Mouse (Mus musculus) midbrain, embryonic 14.5 days (tissue): ENCODE results near the gene Sf3a2. TPM values are rescaled to one million over a fixed set of nuclear protein-coding genes. Genes with fewer than 3 reads are reported as not detected.

ENCODE experiments used
- ATAC-seq: fragments of 200-750 bp; cut with Nextera tagmentation; 2 replicates; pipeline ENCODE4 v1.8.0; 2017; ENCODE audit warnings: moderate number of reproducible peaks, moderate library complexity; ENCODE audit not compliant: low FRiP score, low TSS enrichment
- DNase-seq: peaks from one replicate; pipeline ENCODE4 v3.0.0-alpha.2; 2015
- H3K27ac ChIP-seq: fragments of 300-500 bp; sonication (generic); replicated peaks from 2 replicates; pipeline ENCODE4 v1.5.1; 2014; ENCODE audit warnings: mild to moderate bottlenecking, low read depth, low read length, moderate library complexity
- H3K27me3 ChIP-seq: fragments of 300-500 bp; sonication (generic); 2 replicates; pipeline ENCODE4 v1.6.1; 2014; ENCODE audit warnings: low read length, control low read depth, mixed read lengths; ENCODE audit not compliant: control insufficient read depth, insufficient read depth
- H3K36me3 ChIP-seq: fragments of 300-500 bp; sonication (generic); 2 replicates; pipeline ENCODE4 v1.6.1; 2014; ENCODE audit warnings: low read length, control low read depth; ENCODE audit not compliant: control insufficient read depth, insufficient read depth
- H3K4me1 ChIP-seq: fragments of 300-500 bp; sonication (generic); 2 replicates; pipeline ENCODE4 v1.6.1; 2014; ENCODE audit warnings: mild to moderate bottlenecking, antibody characterized with exemption, low read length, control low read depth; ENCODE audit not compliant: control insufficient read depth, insufficient read depth
- H3K4me2 ChIP-seq: fragments of 300-500 bp; sonication (generic); 2 replicates; pipeline ENCODE4 v1.6.1; 2014; ENCODE audit warnings: mild to moderate bottlenecking, low read length, moderate library complexity
- H3K4me3 ChIP-seq: fragments of 300-500 bp; sonication (generic); replicated peaks from 2 replicates; pipeline ENCODE4 v1.5.1; 2014; ENCODE audit warnings: low read depth, low read length
- H3K9ac ChIP-seq: fragments of 300-500 bp; sonication (generic); replicated peaks from 2 replicates; pipeline ENCODE4 v1.6.1; 2014; ENCODE audit warnings: mild to moderate bottlenecking, low read length, moderate library complexity
- H3K9me3 ChIP-seq: fragments of 300-500 bp; sonication (generic); 2 replicates; pipeline ENCODE4 v1.6.1; 2016; ENCODE audit warnings: low read length, control low read depth, mixed read lengths; ENCODE audit not compliant: control insufficient read depth
- WGBS: fragments of 180-500 bp; shearing (Covaris S2); extraction: QIAGEN DNeasy Blood & Tissue Kit; methylation state at CpG from one replicate; pipeline ENCODE4 v1.1.7; 2014; 5-methylcytosine and 5-hydroxymethylcytosine counted together
- polyA plus RNA-seq: library from polyadenylated mRNA; unstranded; fragments of >200 nt; fragmentation: Nextera tagmentation; extraction: Ambion mirVana; gene quantifications from 2 replicates; pipeline ENCODE4 v1.2.1, GENCODE M21; 2014

The Sf3a2 gene
- polyA plus RNA-seq, 1 experiment from 2014 or later: 75.1 TPM

DNA sequence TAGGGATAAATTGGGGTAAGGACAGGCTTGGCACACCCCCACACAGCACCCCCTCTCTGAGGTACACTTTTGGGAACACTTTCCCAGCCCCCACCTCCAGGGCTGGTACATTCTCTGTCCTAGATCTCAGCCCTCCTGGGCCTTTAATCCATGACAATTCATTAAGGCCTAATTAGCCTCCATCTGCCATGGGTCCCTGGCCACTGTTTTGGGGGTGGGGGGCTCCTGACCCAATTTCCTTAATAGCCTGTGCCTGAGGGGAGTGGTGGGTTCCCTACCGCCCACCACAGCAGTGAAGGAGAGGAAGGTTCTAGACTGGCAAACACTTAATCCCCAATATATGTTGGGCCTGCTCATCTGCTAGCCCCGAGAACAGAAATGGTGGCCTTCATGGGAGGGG lies 43.7 kb downstream of the Sf3a2 start:
- ATAC-seq (no peak), DNase-seq (no peak)
- Histone ChIP-seq H3K4me3 (no peak overlapping the region), H3K36me3 (no peaks in the 10 kb centered on the region), H3K9me3 (no peaks in the 10 kb centered on the region), H3K4me1 (0 out of 2 replicates have a peak, but pooled peaks cover 6% of the 10 kb centered on the region), H3K27me3 (peaks cover 30% of the 10 kb centered on the region), H3K27ac (no peak overlapping the region), H3K4me2 (no peak overlapping the region), H3K9ac (no peak overlapping the region)
- 76% methylated on average over 2 of the region's 2 CpGs for WGBS

DNA sequence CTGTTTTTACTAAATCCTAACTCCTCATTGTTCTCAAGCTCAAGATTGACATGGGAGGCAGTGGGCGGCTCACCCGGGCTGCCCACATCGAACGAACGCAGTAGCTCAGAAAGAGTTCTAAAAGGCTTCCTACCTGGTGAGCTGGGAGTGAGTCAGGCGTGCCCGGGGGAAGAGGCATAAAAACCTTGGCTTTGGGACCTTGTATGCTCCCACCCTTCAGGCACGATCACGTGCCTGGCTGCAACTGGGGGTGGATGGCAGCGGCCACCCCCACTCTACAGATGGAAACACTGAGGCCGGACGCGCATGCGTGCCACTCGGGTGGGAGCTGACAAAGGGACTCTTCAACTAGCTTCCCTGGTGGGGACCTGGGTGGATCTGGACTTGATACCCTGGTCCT lies 44.3 kb downstream of the Sf3a2 start:
- Histone ChIP-seq H3K4me2 (no peak overlapping the region), H3K36me3 (no peaks in the 10 kb centered on the region), H3K9ac (no peak overlapping the region), H3K4me1 (0 out of 2 replicates have a peak, but pooled peaks cover 6% of the 10 kb centered on the region), H3K4me3 (no peak overlapping the region), H3K9me3 (no peaks in the 10 kb centered on the region), H3K27me3 (peaks cover 30% of the 10 kb centered on the region), H3K27ac (no peak overlapping the region)
- 82% methylated on average over 15 of the region's 15 CpGs for WGBS
- DNase-seq: no peak
- ATAC-seq: no peak

DNA sequence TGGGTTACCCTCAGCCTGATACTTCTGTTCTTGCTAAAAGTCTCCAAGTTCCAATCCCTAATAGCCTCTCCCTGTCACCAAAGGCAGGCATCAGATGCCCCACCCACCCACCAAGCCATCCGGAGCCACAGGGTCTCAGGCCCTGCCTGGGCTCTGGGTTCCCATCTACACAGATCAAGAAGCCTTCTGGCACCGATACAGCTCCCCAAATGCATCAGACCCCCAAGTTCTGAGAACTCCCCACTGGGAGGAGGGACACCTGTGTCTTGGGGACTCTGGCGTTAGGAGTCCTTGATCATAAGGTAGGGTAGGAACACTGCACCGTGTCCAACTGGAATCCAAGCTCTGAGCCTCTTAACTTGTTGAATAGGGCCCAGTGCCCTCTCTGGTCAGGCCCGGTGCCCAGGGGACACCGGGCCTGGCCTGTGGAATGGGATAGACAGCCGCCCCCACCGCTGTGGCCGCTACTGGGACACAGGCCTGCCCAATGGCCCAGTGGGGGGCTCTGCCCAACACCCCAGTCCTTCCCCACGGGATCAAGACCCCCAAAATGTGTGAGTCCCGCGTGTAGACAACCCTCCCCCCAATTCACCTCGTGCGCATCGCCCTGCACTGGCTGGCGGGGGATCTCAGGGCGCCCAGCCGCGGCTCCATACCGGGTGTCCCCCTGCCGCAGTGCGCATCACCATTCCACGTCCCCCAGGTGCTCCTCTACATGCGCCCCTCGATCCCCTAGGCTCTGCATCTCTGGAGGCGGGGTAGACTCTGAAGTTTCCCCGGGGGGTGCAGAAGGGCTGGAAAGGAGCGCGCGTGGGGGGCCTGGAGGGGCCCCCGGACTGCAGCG lies 45.3 kb downstream of the Sf3a2 start:
- ATAC-seq (peak; percentile 21; the same call in 1 of the 2 replicates), DNase-seq (peak; percentile 13)
- H3K9ac ChIP-seq: peak overlapping the region; percentile 56
- H3K4me2 ChIP-seq: peak overlapping the region; percentile 73
- 0 out of 2 replicates have a peak, but pooled peaks cover 6% of the 10 kb centered on the region for H3K4me1 ChIP-seq
- WGBS: 9% methylated on average over 32 of the region's 32 CpGs
- H3K27ac ChIP-seq: no peak overlapping the region
- peak overlapping the region; percentile 48 for H3K4me3 ChIP-seq
- H3K9me3 ChIP-seq: no peaks in the 10 kb centered on the region
- H3K27me3 ChIP-seq: peaks cover 30% of the 10 kb centered on the region
- no peaks in the 10 kb centered on the region for H3K36me3 ChIP-seq

DNA sequence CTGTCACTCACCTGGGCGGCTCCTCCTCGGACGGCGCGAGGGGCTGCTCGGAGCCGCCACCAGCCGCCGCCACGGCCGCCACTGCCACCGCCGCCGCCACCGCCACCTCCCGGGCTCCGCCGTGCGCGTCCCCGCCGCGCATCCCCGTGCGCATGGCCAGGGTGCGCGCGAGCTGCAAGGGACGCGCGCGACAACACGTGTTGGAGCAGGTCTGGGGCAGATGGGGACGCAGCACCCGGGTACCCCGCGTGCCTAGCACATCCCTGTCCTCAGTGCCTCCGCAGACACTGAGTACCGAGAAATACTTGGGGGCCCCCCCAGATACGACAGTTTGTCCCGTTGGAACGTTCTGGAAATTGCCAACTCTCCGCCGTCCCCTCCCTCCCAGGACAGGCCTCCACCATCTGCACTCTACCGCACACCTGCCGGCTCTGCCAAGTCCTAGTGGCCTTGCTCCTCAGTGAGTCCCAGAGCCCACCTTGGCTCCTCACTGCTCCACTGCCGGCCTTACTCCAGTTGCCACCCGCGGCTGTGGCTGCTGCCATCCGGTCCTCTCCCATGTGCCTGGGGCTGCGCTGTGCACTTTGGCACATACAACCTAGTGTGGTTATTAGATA lies 46.0 kb downstream of the Sf3a2 start, which contains the start of gene Lingo3:
Lingo3 (minus strand) TSS at position 109 of the 617 bp plus-strand sequence.
- peak; percentile 79 for DNase-seq
- no peaks in the 10 kb centered on the region for H3K9me3 ChIP-seq
- H3K27me3 ChIP-seq: peaks cover 30% of the 10 kb centered on the region
- H3K4me2 ChIP-seq: peak within 1 kb of the TSS; percentile 73
- 0 out of 2 replicates have a peak, but pooled peaks cover 6% of the 10 kb centered on the region for H3K4me1 ChIP-seq
- peak within 1 kb of the TSS; percentile 48 for H3K4me3 ChIP-seq
- no peak within 1 kb of the TSS for H3K27ac ChIP-seq
- 4% methylated on average over 50 of the region's 51 CpGs for WGBS
- H3K9ac ChIP-seq: peak within 1 kb of the TSS; percentile 56
- no peaks in the 10 kb centered on the region for H3K36me3 ChIP-seq
- peak; percentile 11; the same call in 1 of the 2 replicates for ATAC-seq

DNA sequence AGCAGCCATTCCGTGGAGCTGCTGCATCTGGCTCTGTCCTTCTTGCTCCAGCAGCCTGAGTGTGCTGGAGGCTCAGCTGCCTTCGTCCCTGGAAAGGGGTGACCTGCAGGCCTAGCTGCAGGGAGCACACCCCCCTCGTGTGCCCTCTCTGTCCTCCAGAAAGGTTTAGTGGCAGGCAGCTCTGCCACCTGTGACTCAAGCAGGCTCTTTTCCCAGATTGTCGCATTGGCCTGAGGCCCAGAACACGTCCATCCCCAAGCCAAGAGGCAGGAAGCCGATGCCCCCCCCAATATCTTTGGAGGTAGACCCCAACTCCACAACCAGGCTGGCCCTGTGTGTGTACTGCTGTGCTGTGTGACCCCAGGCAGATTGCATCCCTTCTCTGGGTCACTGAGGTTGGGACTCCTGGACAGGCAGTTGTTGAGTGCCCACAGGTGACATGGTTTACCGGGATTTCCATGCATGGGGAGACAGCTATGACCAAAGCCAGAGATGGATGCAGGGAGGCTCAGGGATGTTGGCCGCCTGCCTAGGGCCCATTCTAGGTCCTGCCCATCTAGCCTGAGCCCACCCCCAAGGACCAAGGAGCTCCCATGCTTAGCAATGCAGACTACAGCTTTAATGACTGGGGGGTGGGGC lies 47.2 kb downstream of the Sf3a2 start:
- ATAC-seq: no peak
- Histone ChIP-seq H3K27me3 (peaks cover 30% of the 10 kb centered on the region), H3K27ac (no peak overlapping the region), H3K36me3 (peaks cover 1% of the 10 kb centered on the region; the same call in 1 of the 2 replicates), H3K9me3 (no peaks in the 10 kb centered on the region), H3K4me1 (0 out of 2 replicates have a peak, but pooled peaks cover 6% of the 10 kb centered on the region), H3K9ac (no peak overlapping the region), H3K4me3 (no peak overlapping the region), H3K4me2 (no peak overlapping the region)
- WGBS: 66% methylated on average over 8 of the region's 8 CpGs
- no peak for DNase-seq

DNA sequence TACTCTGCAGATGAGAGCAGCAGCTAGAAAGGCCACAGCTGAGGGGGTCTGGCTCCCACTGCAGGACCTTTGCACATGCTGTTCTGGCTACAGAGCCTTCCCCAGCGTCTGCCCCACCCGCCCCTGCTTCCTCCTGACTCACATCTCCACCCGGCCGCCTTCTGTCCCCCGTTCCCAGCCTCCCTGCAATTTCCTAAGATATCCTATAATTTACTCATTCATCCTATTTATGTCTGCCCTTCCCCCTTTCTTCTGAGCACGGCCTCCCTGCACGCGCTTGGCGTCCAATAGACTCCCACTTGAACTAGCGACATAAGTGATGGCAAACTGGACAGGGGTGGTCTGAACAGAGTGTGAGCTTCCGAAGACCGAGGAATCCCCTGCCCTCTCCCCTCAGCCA lies 47.7 kb downstream of the Sf3a2 start:
- H3K9me3 ChIP-seq: no peaks in the 10 kb centered on the region
- no peak overlapping the region for H3K27ac ChIP-seq
- peaks cover 30% of the 10 kb centered on the region for H3K27me3 ChIP-seq
- H3K4me1 ChIP-seq: 0 out of 2 replicates have a peak, but pooled peaks cover 3% of the 10 kb centered on the region
- H3K4me3 ChIP-seq: no peak overlapping the region
- 81% methylated on average over 12 of the region's 12 CpGs for WGBS
- DNase-seq (no peak), ATAC-seq (no peak)
- no peak overlapping the region for H3K4me2 ChIP-seq
- H3K9ac ChIP-seq: no peak overlapping the region
- H3K36me3 ChIP-seq: peaks cover 6% of the 10 kb centered on the region; the same call in 1 of the 2 replicates

DNA sequence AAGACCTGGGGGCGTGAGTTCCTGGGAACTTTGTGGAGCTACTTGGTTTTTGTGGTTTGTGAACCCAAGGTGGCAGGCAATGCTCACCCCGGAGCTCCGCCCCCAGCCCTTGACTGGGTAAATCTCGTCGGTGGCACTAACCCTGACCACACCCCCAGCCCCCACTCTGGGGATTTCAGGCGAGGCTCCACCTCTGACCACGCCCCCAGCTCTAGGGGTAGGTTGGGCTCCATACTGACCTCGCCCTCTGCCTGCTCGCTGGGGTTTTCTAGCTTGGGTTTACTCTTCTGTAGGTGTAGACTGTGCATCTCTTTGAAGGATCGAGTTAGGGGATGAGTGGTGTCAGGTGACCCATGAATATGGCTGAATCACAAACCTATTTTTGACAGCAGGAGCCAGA lies 50.6 kb downstream of the Sf3a2 start:
- Histone ChIP-seq H3K27ac (no peak overlapping the region), H3K4me2 (no peak overlapping the region)
- 13% methylated on average over 10 of the region's 10 CpGs for WGBS

More for the DNA sequence above, 50.6 kb downstream of the Sf3a2 start:
- Histone ChIP-seq H3K9ac (no peak overlapping the region), H3K36me3 (peaks cover 27% of the 10 kb centered on the region), H3K4me3 (no peak overlapping the region), H3K4me1 (0 out of 2 replicates have a peak, but pooled peaks cover 1% of the 10 kb centered on the region), H3K27me3 (peaks cover 16% of the 10 kb centered on the region), H3K9me3 (no peaks in the 10 kb centered on the region)
- DNase-seq (no peak), ATAC-seq (no peak)
